Mouse (Mus musculus): Measurements from ENCODE around the gene Rpl21.

GRCm38 (mm10) chr5:146844945-146845365 is 12.3 kb downstream of the Rpl21 start, which contains the start of gene Rasl11a:
- TF ChIP-seq CTCF (IDR thresholded peaks at IDR 0.05; ENCODE audit: low read depth, low read length) (no peak), POLR2A (IDR thresholded peaks at IDR 0.05; ENCODE audit: borderline replicate concordance, low read depth, low read length) (no peak)

Data from bone marrow macrophage, adult 2 months (primary cell).